Mouse (Mus musculus) gastrocnemius, postnatal 4 days (tissue): ENCODE data around the gene Gm10999. TPM values are rescaled to one million over a fixed set of nuclear protein-coding genes. Genes with fewer than 3 reads are reported as not detected.
"Not testable (repeated sequence)": the region's sequence is repeated elsewhere in the genome, so short reads cannot be mapped to it uniquely, and the experiment has no call there.

Experiments
- DNase-seq, 2 experiments: peaks; one replicate each; pipeline ENCODE4 v3.0.0; 2021 to 2022; ENCODE audit warnings: low spot score in 2 of 2, mixed read lengths in 2 of 2
- long read RNA-seq, 2 experiments: library from polyadenylated mRNA; stranded (forward); transcript quantifications; one replicate each; pipeline ENCODE4 v2.0.0; 2021
- total RNA-seq, 2 experiments: library from RNA; stranded (reverse); gene quantifications; 2 replicates each; pipeline ENCODE4 v1.2.3; 2021

Gene Gm10999
- not detected for total RNA-seq
- long read RNA-seq, experiment 1, result 0 reads
- long read RNA-seq, experiment 2, result 0 reads

GRCm38 (mm10) chr8:129131561-129131960 is at the start of gene Gm10999:
Gene Gm10999, minus strand, starts transcription at chr8:129131661.
- DNase-seq, result no peak

- no peak for DNase-seq
Measured at GRCm38 (mm10) chr8:129133475-129133874, 2.0 kb upstream of the Gm10999 start.

GRCm38 (mm10) chr8:129115761-129116160 is 15.7 kb downstream of the Gm10999 start:
- DNase-seq, result not testable (repeated sequence)

Other genes starting within 250 kb of the Gm10999 start
- not detected for gene Ccdc7a, start 66.1 kb downstream of the Gm10999 start, total RNA-seq
- not detected for gene Ccdc7b, start 64.5 kb downstream of the Gm10999 start, total RNA-seq
- 10 to 100 TPM; 16.5 to 21.7 TPM for gene 2610044O15Rik8, start 102.7 kb upstream of the Gm10999 start, total RNA-seq